Mouse (Mus musculus) left cerebral cortex, adult 2 months (tissue): ENCODE results near the gene Mettl8. TPM values are rescaled to one million over a fixed set of nuclear protein-coding genes. Genes with fewer than 3 reads are reported as not detected.

Experiments
- DNase-seq, 2 experiments: peaks; one replicate each; pipeline ENCODE4 v3.0.0; 2021 to 2022; ENCODE audit warnings: low spot score in 2 of 2, mixed read lengths in 1 of 2; ENCODE audit errors: extremely low spot score in 1 of 2
- H3K27ac ChIP-seq: fragments of 200-600 bp; 2 replicates; pipeline ENCODE4 v1.8.1; 2022
- H3K4me3 ChIP-seq: fragments of 200-600 bp; 2 replicates; pipeline ENCODE4 v1.8.1; 2022
- CTCF ChIP-seq: fragments of 200-600 bp; IDR thresholded peaks from 2 replicates; pipeline ENCODE4 v1.8.1; 2022; ENCODE audit warnings: antibody characterized with exemption, mild to moderate bottlenecking, moderate library complexity
- intact Hi-C: fragments of 180-260 bp; cut with DNase I; formaldehyde crosslinking; loops from one replicate; pipeline ENCODE4 v1.15.1; 2025
- total RNA-seq, 2 experiments: library from RNA; stranded (reverse); gene quantifications; 2 replicates each; pipeline ENCODE4 v1.2.3; 2021

The Mettl8 gene
- total RNA-seq, 2 experiments from 2014 or later = 11.9 to 16.9 TPM

GRCm38 (mm10) chr2:71071601-71072000 lies 16.2 kb upstream of the Mettl8 start:
- intact Hi-C loops = no loop called here
- no peak for DNase-seq
- Histone ChIP-seq H3K27ac (no peak overlapping the region), H3K4me3 (no peak overlapping the region)
- TF ChIP-seq CTCF = no peak

- TF ChIP-seq CTCF = peak; percentile 31
- Histone ChIP-seq H3K27ac (peak overlapping the region; percentile 95), H3K4me3 (peak overlapping the region; percentile 95)
- intact Hi-C loops = no loop called here
- DNase-seq = no peak
These were observed 892 bp upstream of the Mettl8 start for GRCm38 (mm10) chr2:71056115-71056835.

- TF ChIP-seq CTCF = no peak
- intact Hi-C loops = no loop called here
- Histone ChIP-seq H3K4me3 (peak overlapping the region; percentile 95), H3K27ac (peak overlapping the region; percentile 87)
- DNase-seq = no peak
These were observed 667 bp downstream of the Mettl8 start for GRCm38 (mm10) chr2:71054716-71055115.

- intact Hi-C loops = no loop called here
- Histone ChIP-seq H3K27ac (no peak overlapping the region), H3K4me3 (no peak overlapping the region)
- no peak for DNase-seq
- TF ChIP-seq CTCF = no peak
These were observed 4.9 kb downstream of the Mettl8 start for GRCm38 (mm10) chr2:71050511-71050910.

- intact Hi-C loops = no loop called here
- Histone ChIP-seq H3K4me3 (no peak overlapping the region), H3K27ac (no peak overlapping the region)
- TF ChIP-seq CTCF = no peak
- no peak for DNase-seq
These were observed 6.5 kb downstream of the Mettl8 start for GRCm38 (mm10) chr2:71048896-71049295.

GRCm38 (mm10) chr2:71046751-71047320 lies 8.5 kb downstream of the Mettl8 start:
- intact Hi-C loops = no loop called here
- no peak for DNase-seq
- TF ChIP-seq CTCF = no peak
- no peak overlapping the region for H3K27ac ChIP-seq
- H3K4me3 ChIP-seq = no peak overlapping the region

GRCm38 (mm10) chr2:71046151-71046550 lies 9.2 kb downstream of the Mettl8 start:
- intact Hi-C loops = no loop called here
- DNase-seq = no peak
- no peak overlapping the region for H3K4me3 ChIP-seq
- no peak overlapping the region for H3K27ac ChIP-seq
- TF ChIP-seq CTCF = no peak

- no peak overlapping the region for H3K4me3 ChIP-seq
- no peak overlapping the region for H3K27ac ChIP-seq
- DNase-seq = peak; percentile 81 to 87
- intact Hi-C loops = loop anchor here (1.0 to 5.0 kb wide), 4 partner anchors 122 to 335 kb away; partner anchors contain the start of gene Tlk1
- TF ChIP-seq CTCF = peak; percentile 91
These were observed 15.8 kb downstream of the Mettl8 start for GRCm38 (mm10) chr2:71039522-71040121.

GRCm38 (mm10) chr2:71037447-71037846 lies 17.9 kb downstream of the Mettl8 start:
- DNase-seq = no peak
- H3K27ac ChIP-seq = no peak overlapping the region
- no peak for TF ChIP-seq CTCF
- H3K4me3 ChIP-seq = no peak overlapping the region
- intact Hi-C loops = loop anchor here (5.0 kb wide), 1 partner anchor 120 kb away; no protein-coding TSS in a partner anchor

GRCm38 (mm10) chr2:71033987-71034386 lies 21.4 kb downstream of the Mettl8 start:
- intact Hi-C loops = no loop called here
- DNase-seq = no peak
- Histone ChIP-seq H3K27ac (no peak overlapping the region), H3K4me3 (no peak overlapping the region)
- TF ChIP-seq CTCF = no peak

GRCm38 (mm10) chr2:71033014-71033413 lies 22.4 kb downstream of the Mettl8 start:
- H3K27ac ChIP-seq = no peak overlapping the region
- no peak for DNase-seq
- TF ChIP-seq CTCF = no peak
- intact Hi-C loops = no loop called here
- H3K4me3 ChIP-seq = no peak overlapping the region

- TF ChIP-seq CTCF = no peak
- no peak for DNase-seq
- intact Hi-C loops = no loop called here
- H3K27ac ChIP-seq = no peak overlapping the region
- H3K4me3 ChIP-seq = no peak overlapping the region
These were observed 23.2 kb downstream of the Mettl8 start for GRCm38 (mm10) chr2:71031973-71032794.
